Mouse (Mus musculus) CH12.LX (cell line): ENCODE data around the gene Ndufv1.
"Not testable (repeated sequence)": the region's sequence is repeated elsewhere in the genome, so short reads cannot be mapped to it uniquely, and the experiment has no call there.

Experiments used
- CTCF ChIP-seq, 2 experiments: IDR thresholded peaks in 1 of 2; conservative IDR thresholded peaks in 1 of 2; 2 replicates each; pipeline ENCODE4 v1.5.1; 2011 to 2012; ENCODE audit warnings: low read depth in 2 of 2, low read length in 2 of 2, improper control_type of control experiment in 1 of 2, inconsistent platforms in 1 of 2, mild to moderate bottlenecking in 1 of 2, moderate library complexity in 1 of 2
- HCFC1 ChIP-seq: IDR thresholded peaks from 2 replicates; pipeline ENCODE4 v1.6.1; 2012; ENCODE audit warnings: low read depth, mild to moderate bottlenecking, inconsistent platforms, low read length, improper control_type of control experiment

DNA sequence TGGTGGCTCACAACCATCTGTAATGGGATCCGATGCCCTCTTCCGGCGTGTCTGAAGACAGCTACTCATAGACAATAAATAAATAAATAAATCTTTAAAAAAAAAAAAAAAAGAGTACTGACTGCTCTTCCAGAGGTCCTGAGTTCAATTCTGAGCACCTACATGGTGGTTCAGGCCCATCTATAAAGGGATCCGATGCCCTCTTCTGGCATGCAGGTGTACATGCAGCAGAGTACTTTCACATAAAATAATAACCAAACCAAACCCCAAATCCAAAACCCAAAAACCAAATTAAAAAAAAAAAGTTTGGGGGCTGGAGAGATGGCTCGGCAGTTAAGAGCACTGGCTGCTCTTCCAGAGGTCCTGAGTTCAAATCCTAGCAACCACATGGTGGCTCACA lies 36.5 kb upstream of the Ndufv1 start:
- not testable (repeated sequence) for TF ChIP-seq HCFC1
- peak in 1 of 2 experiments; percentile 33; a peak in 2 of 4 replicates for TF ChIP-seq CTCF (conservative IDR thresholded peaks at IDR 0.05 in 1 of 2, IDR thresholded peaks at IDR 0.05 in 1 of 2; ENCODE audit: low read depth in 2 of 2, low read length in 2 of 2)
